ENCODE assay signal across 27 mouse cellular contexts in the genomic region with DNA sequence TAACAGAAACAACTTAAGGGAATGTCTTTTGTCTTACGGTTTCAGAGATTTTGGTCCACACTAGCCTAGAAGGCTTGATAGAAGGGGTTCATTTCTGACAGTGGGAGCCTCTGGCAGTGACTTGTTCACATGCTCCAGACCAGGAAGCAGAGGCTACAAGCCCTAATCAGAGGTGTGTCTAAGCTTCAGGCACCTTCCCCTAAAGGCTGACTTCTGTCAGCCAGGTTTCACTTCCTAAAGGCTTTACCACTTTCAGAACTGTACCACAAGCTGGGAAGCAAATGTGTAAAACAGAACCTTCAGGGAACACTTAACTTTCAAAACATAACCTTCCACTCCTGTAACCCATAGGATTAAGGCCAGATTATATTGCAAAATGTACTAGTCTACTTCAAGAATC.
"Had no signal": no experiment of that assay in that cellular context is flagged by ENCODE, and none has a peak within 500 bp of the region (broad histone marks: within the 10 kb centered on the region; RNA-seq: fewer than 3 reads in every experiment).

No protein-coding gene starts in this region.

- DNase-seq: cerebellum, adult 9-10 months; cerebellum, adult 9-11 months; cerebellum, postnatal 10 days; cerebellum, postnatal 14 days; cerebellum, postnatal 25 days; cerebellum, postnatal 36 days; embryo, embryonic 11 days; forebrain, postnatal 0 days; gastrocnemius, adult 2 months; gastrocnemius, postnatal 10 days; gastrocnemius, postnatal 14 days; gastrocnemius, postnatal 25 days; gastrocnemius, postnatal 36 days; heart, adult 11 months; heart, adult 18-20 months; heart, adult 2 months had no signal

- H3K9me3 ChIP-seq: embryonic facial prominence, embryonic 10.5 days; embryonic facial prominence, embryonic 12.5 days; embryonic facial prominence, embryonic 13.5 days; embryonic facial prominence, embryonic 15.5 days; forebrain, embryonic 10.5 days; forebrain, embryonic 12.5 days; forebrain, embryonic 13.5 days; forebrain, embryonic 15.5 days had no signal

- H3K27ac ChIP-seq: embryonic facial prominence, embryonic 10.5 days; embryonic facial prominence, embryonic 12.5 days; embryonic facial prominence, embryonic 13.5 days; embryonic facial prominence, embryonic 15.5 days; forebrain, embryonic 10.5 days; forebrain, embryonic 12.5 days; forebrain, embryonic 13.5 days; forebrain, embryonic 15.5 days; gastrocnemius, adult 2 months; heart, adult 2 months had no signal

- H3K9ac ChIP-seq: embryonic facial prominence, embryonic 12.5 days; embryonic facial prominence, embryonic 13.5 days; embryonic facial prominence, embryonic 15.5 days; forebrain, embryonic 12.5 days; forebrain, embryonic 13.5 days; forebrain, embryonic 15.5 days; forebrain, postnatal 0 days had no signal

- H3K4me1 ChIP-seq: embryonic facial prominence, embryonic 10.5 days; embryonic facial prominence, embryonic 12.5 days; embryonic facial prominence, embryonic 13.5 days; embryonic facial prominence, embryonic 15.5 days; forebrain, embryonic 10.5 days; forebrain, embryonic 12.5 days; forebrain, embryonic 13.5 days; forebrain, embryonic 15.5 days had no signal

- H3K4me3 ChIP-seq: embryonic facial prominence, embryonic 10.5 days; embryonic facial prominence, embryonic 12.5 days; embryonic facial prominence, embryonic 13.5 days; embryonic facial prominence, embryonic 15.5 days; erythroblast, embryonic 14.5 days; forebrain, embryonic 10.5 days; forebrain, embryonic 12.5 days; forebrain, embryonic 13.5 days; forebrain, embryonic 15.5 days; gastrocnemius, adult 2 months; heart, adult 2 months had no signal

- H3K4me2 ChIP-seq: embryonic facial prominence, embryonic 12.5 days; embryonic facial prominence, embryonic 13.5 days; embryonic facial prominence, embryonic 15.5 days; forebrain, embryonic 12.5 days; forebrain, embryonic 13.5 days; forebrain, embryonic 15.5 days had no signal

- H3K27me3 ChIP-seq: embryonic facial prominence, embryonic 12.5 days; embryonic facial prominence, embryonic 13.5 days; embryonic facial prominence, embryonic 15.5 days; forebrain, embryonic 12.5 days; forebrain, embryonic 13.5 days; forebrain, embryonic 15.5 days had no signal

- H3K36me3 ChIP-seq: embryonic facial prominence, embryonic 10.5 days; embryonic facial prominence, embryonic 12.5 days; embryonic facial prominence, embryonic 13.5 days; embryonic facial prominence, embryonic 15.5 days; forebrain, embryonic 10.5 days; forebrain, embryonic 12.5 days; forebrain, embryonic 15.5 days had no signal

- ATAC-seq: forebrain, embryonic 13.5 days; forebrain, embryonic 14.5 days; forebrain, embryonic 15.5 days; forebrain, embryonic 16.5 days; forebrain, postnatal 0 days had no signal
